9 mouse cellular contexts compared by ENCODE assay signal in the genomic region with DNA sequence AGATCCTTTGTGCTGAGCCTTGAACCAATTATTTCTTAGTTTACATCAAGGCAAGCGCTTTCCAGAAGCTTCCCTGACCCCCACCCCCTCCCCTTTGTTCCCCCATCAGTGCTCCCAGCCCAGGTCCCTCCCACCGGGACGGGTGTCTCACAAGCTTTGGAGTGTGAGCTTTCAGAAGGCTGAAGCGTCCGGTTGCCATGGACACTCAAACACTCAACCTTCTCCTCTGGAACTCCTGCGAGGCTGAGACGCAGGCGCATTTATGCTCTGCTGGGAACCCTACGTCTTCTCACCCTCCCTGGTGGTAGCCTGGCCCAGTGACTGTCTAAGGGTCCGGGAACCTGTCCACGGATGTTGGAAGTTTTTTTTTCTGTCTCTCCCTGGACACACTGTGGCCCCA. TPM values are rescaled to one million over a fixed set of nuclear protein-coding genes. Genes with fewer than 3 reads are reported as not detected.
DNase-seq lines count a peak whose midpoint lies in the region; ATAC-seq and TF ChIP-seq lines count a peak whose summit lies in the region.
"Had no signal": no experiment of that assay in that cellular context is flagged by ENCODE, and none has a peak within 500 bp of the region (broad histone marks: within the 10 kb centered on the region; RNA-seq: fewer than 3 reads in every experiment).

A gene (minus strand): TSS at position 149 of the 400 bp plus-strand sequence.

- DNase-seq in kidney, postnatal 14 days: no peak
- peak; percentile 28 to 48 for DNase-seq in left cerebral cortex, adult 2 months (ENCODE audit: extremely low spot score in 1 of 2, low spot score in 2 of 2)
- DNase-seq in neural tube, embryonic 11.5 days (ENCODE audit: low spot score): peak; percentile 48
- no peak for DNase-seq in urinary bladder, postnatal 4 days (ENCODE audit: low spot score in 2 of 2)
- DNase-seq in thymus, adult 2 months: no peak
- no peak for DNase-seq in cerebellum, adult 2 months

- 8% methylated on average over 11 of the region's 11 CpGs for WGBS in kidney, embryonic 15.5 days
- 5% methylated on average over 11 of the region's 11 CpGs for WGBS in forebrain, embryonic 16.5 days
- 10% methylated on average over 11 of the region's 11 CpGs for WGBS in neural tube, embryonic 11.5 days
- WGBS in thymus, adult 2 months: 92% methylated on average over 11 of the region's 11 CpGs
- WGBS in cerebellum, adult 2 months: 30% methylated on average over 11 of the region's 11 CpGs

- TF ChIP-seq CTCF in left cerebral cortex, adult 2 months (IDR thresholded peaks at IDR 0.05): no peak; the same call in 1 of the 2 replicates
- TF ChIP-seq CTCF in thymus, adult 2 months (IDR thresholded peaks at IDR 0.05; ENCODE audit: borderline replicate concordance, control insufficient read depth, extremely low read depth, insufficient read depth, low read length, poor library complexity): no peak
- TF ChIP-seq CTCF in cerebellum, adult 2 months (IDR thresholded peaks at IDR 0.05; ENCODE audit: borderline replicate concordance, insufficient read depth, low read depth, low read length): no peak

- H3K4me1 ChIP-seq in kidney, embryonic 15.5 days: peaks cover 18% of the 10 kb centered on the region
- H3K4me1 ChIP-seq in forebrain, embryonic 16.5 days (replicated peaks; ENCODE audit: control insufficient read depth, insufficient read depth, low read length): peaks cover 23% of the 10 kb centered on the region
- H3K4me1 ChIP-seq in neural tube, embryonic 11.5 days (ENCODE audit: control insufficient read depth, insufficient read depth, low read length): peaks cover 8% of the 10 kb centered on the region
- peaks cover 6% of the 10 kb centered on the region for H3K4me1 ChIP-seq in thymus, adult 2 months (replicated peaks; ENCODE audit: control insufficient read depth, insufficient read depth, low read length)
- peaks cover 4% of the 10 kb centered on the region; the same call in 1 of the 2 replicates for H3K4me1 ChIP-seq in cerebellum, adult 2 months (ENCODE audit: control insufficient read depth, insufficient read depth, low read length)

- 0 out of 2 replicates have a peak, but pooled peaks have one; percentile 17 for ATAC-seq in kidney, embryonic 15.5 days (replicated peaks; ENCODE audit: low FRiP score)
- peak; percentile 29; the same call in 1 of the 2 replicates for ATAC-seq in forebrain, embryonic 16.5 days
- no peak; the same call in 1 of the 2 replicates for ATAC-seq in neural tube, embryonic 11.5 days (ENCODE audit: insufficient read depth, low FRiP score, low TSS enrichment)

- no peak within 1 kb of the TSS for H3K27ac ChIP-seq in kidney, embryonic 15.5 days
- H3K27ac ChIP-seq in forebrain, embryonic 16.5 days (ENCODE audit: low read length): no peak within 1 kb of the TSS
- no peak within 1 kb of the TSS for H3K27ac ChIP-seq in left cerebral cortex, adult 2 months
- H3K27ac ChIP-seq in neural tube, embryonic 11.5 days (ENCODE audit: low read depth, low read length): no peak within 1 kb of the TSS
- H3K27ac ChIP-seq in thymus, adult 2 months (ENCODE audit: control insufficient read depth, insufficient read depth, low read length): no peak within 1 kb of the TSS
- H3K27ac ChIP-seq in cerebellum, adult 2 months (ENCODE audit: insufficient read depth, low read length): no peak within 1 kb of the TSS

- intact Hi-C loops in left cerebral cortex, adult 2 months (cut with DNase I): loop anchor here (5.0 kb wide), 1 partner anchor 285 kb away; a partner anchor contains a TSS

- no peaks in the 10 kb centered on the region for H3K9me3 ChIP-seq in kidney, embryonic 15.5 days (replicated peaks)
- no peaks in the 10 kb centered on the region for H3K9me3 ChIP-seq in forebrain, embryonic 16.5 days (ENCODE audit: control insufficient read depth, low read length)
- H3K9me3 ChIP-seq in neural tube, embryonic 11.5 days (ENCODE audit: control insufficient read depth, low read length): no peaks in the 10 kb centered on the region

- no peak within 1 kb of the TSS for H3K4me2 ChIP-seq in kidney, embryonic 15.5 days
- peak within 1 kb of the TSS; percentile 29 for H3K4me2 ChIP-seq in forebrain, embryonic 16.5 days (ENCODE audit: low read length)
- no peak within 1 kb of the TSS for H3K4me2 ChIP-seq in neural tube, embryonic 11.5 days (ENCODE audit: low read depth)

- no peak for TF ChIP-seq POLR2A in thymus, adult 2 months (IDR thresholded peaks at IDR 0.05; ENCODE audit: control insufficient read depth, extremely low read depth, insufficient read depth, low read length, poor library complexity)
- TF ChIP-seq POLR2A in cerebellum, adult 2 months (IDR thresholded peaks at IDR 0.05; ENCODE audit: borderline replicate concordance, insufficient read depth, low read length): no peak

- H3K36me3 ChIP-seq in kidney, embryonic 15.5 days: no peaks in the 10 kb centered on the region
- no peaks in the 10 kb centered on the region for H3K36me3 ChIP-seq in forebrain, embryonic 16.5 days (ENCODE audit: control insufficient read depth, insufficient read depth)
- no peaks in the 10 kb centered on the region for H3K36me3 ChIP-seq in neural tube, embryonic 11.5 days (ENCODE audit: control insufficient read depth, insufficient read depth, low read length)
- no peaks in the 10 kb centered on the region for H3K36me3 ChIP-seq in thymus, adult 2 months (ENCODE audit: control insufficient read depth, insufficient read depth, low read length)

- peaks cover 5% of the 10 kb centered on the region; the same call in 1 of the 2 replicates for H3K27me3 ChIP-seq in kidney, embryonic 15.5 days
- H3K27me3 ChIP-seq in forebrain, embryonic 16.5 days (replicated peaks; ENCODE audit: control insufficient read depth, insufficient read depth, low read length): no peaks in the 10 kb centered on the region
- no peaks in the 10 kb centered on the region for H3K27me3 ChIP-seq in neural tube, embryonic 11.5 days (ENCODE audit: control insufficient read depth, insufficient read depth, low read length)
- no peaks in the 10 kb centered on the region for H3K27me3 ChIP-seq in thymus, adult 2 months (ENCODE audit: control insufficient read depth, insufficient read depth, low read length)
- no peaks in the 10 kb centered on the region for H3K27me3 ChIP-seq in cerebellum, adult 2 months (ENCODE audit: control insufficient read depth, insufficient read depth, low read length)
- H3K27me3 ChIP-seq: CH12.LX had no signal

- H3K9ac ChIP-seq in kidney, embryonic 15.5 days: no peak within 1 kb of the TSS
- H3K9ac ChIP-seq in forebrain, embryonic 16.5 days (replicated peaks; ENCODE audit: low read depth, low read length): no peak within 1 kb of the TSS
- H3K9ac ChIP-seq in neural tube, embryonic 11.5 days (ENCODE audit: low read length): no peak within 1 kb of the TSS

- no peak within 1 kb of the TSS for H3K4me3 ChIP-seq in kidney, embryonic 15.5 days (replicated peaks)
- peak within 1 kb of the TSS; percentile 5; the same call in 1 of the 2 replicates for H3K4me3 ChIP-seq in forebrain, embryonic 16.5 days (replicated peaks; ENCODE audit: low read length)
- 0 out of 2 replicates have a peak within 1 kb of the TSS, but pooled peaks have one; percentile 16 for H3K4me3 ChIP-seq in left cerebral cortex, adult 2 months
- no peak within 1 kb of the TSS for H3K4me3 ChIP-seq in neural tube, embryonic 11.5 days (ENCODE audit: low read depth, low read length)
- no peak within 1 kb of the TSS for H3K4me3 ChIP-seq in thymus, adult 2 months (ENCODE audit: control insufficient read depth, insufficient read depth, low read length)
- no peak within 1 kb of the TSS for H3K4me3 ChIP-seq in cerebellum, adult 2 months (replicated peaks; ENCODE audit: insufficient read depth, low read depth, low read length)

RNA-seq across cellular contexts. Expression of the gene that starts here (rescaled TPM):
- 4.9 and 5.1 TPM in 2 replicates for polyA plus RNA-seq in kidney, embryonic 15.5 days (2015; fragmentation: Nextera tagmentation; extraction: Ambion mirVana)
- 2.5 and 3.4 TPM in 2 replicates for polyA plus RNA-seq in forebrain, embryonic 16.5 days (2015; fragmentation: Nextera tagmentation; extraction: Ambion mirVana)
- total RNA-seq in left cerebral cortex, adult 2 months (2021): 1 to 10 TPM; 7.4 to 7.9 TPM
- 0.20 and 0.60 TPM in 2 replicates for polyA plus RNA-seq in neural tube, embryonic 11.5 days (2014; fragmentation: Nextera tagmentation; extraction: Ambion mirVana)
- 0.78 and 1.5 TPM in 2 replicates for polyA plus RNA-seq in thymus, adult 2 months (2012; rRNA removed)
- 4.5 and 6.2 TPM in 2 replicates for polyA plus RNA-seq in cerebellum, adult 2 months (2012; rRNA removed)

Comparison
In these comparisons a context has a peak if more than half of its experiments do, and no peak if none do; other contexts are left out.
1. Peak in DNase-seq in neural tube, embryonic 11.5 days; RNA of the gene not detected or under 1 TPM.
2. H3K4me3 ChIP-seq: peak in forebrain, embryonic 16.5 days (single experiment) and left cerebral cortex, adult 2 months (single experiment); none in kidney, embryonic 15.5 days (single experiment), neural tube, embryonic 11.5 days (single experiment), thymus, adult 2 months (single experiment) and cerebellum, adult 2 months (single experiment).
3. DNase-seq: peak in left cerebral cortex, adult 2 months (2 of 2); none in kidney, postnatal 14 days (single experiment), urinary bladder, postnatal 4 days (0 of 2), thymus, adult 2 months (single experiment) and cerebellum, adult 2 months (0 of 2).